Mouse (Mus musculus) B cell, adult 67 days (primary cell): Measurements from ENCODE around the gene Rabep1. TPM values are rescaled to one million over a fixed set of nuclear protein-coding genes. Genes with fewer than 3 reads are reported as not detected.

ENCODE experiments used
- total RNA-seq, 2 experiments: library from RNA; stranded (reverse); gene quantifications; 4 replicates each; pipeline ENCODE4 v1.2.4; 2023

The Rabep1 gene
- total RNA-seq: 10 to 100 TPM; 57.1 to 57.7 TPM

DNA sequence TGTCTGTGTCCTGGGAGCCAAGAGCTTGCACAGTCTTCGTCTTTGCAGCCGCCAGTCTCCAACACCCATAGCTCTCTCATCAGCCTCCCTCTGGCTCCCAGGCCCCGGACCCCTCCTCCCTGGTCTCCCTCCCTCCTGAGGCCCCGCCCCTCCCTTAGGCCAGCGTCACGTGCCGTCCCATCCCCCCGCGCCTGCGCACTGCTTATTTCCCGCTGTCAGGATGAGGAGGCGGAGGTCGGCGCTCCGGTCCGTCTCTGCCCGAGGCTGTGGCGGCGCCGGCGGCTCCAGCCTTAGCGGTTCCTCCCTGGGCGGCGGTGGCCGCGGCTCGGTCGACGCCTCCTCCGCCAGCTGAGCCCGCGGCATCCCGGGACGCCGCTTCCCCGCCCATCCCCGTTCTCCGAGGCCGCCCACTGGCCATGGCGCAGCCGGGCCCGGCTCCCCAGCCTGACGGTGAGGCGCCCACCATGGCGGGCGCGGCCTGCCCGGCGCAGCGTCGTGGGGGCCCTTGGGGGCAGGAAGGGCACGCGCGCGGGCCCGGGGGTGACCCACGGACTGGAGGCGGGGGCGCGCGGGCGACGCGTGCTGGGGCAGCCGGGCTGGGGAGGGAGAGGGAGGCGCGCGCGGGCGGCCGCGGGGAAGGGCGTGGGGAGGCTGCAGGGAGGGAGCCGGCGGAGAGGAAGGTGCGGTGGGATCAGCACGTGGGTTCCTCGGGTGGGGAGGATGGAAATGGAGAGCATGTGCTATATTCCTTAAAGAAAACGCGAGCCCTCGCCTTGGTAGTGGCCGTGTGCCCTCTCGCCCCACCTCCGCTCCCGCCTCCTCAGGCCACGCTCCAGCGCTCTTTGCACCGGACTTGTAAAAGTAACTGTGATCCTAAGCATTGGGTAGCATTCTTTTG, at the start of gene Rabep1:
Gene Rabep1 (plus strand): TSS at position 220 of the 898 bp plus-strand sequence.

GRCm38 (mm10) chr11:70812365-70812764, 32.2 kb upstream of the Rabep1 start, which contains the start of gene Scimp:
Gene Scimp (minus strand): TSS chr11:70812586.

GRCm38 (mm10) chr11:70969821-70970559, 125.4 kb downstream of the Rabep1 start, which contains the start of the genes Nup88 and Rpain:
Gene Nup88 (minus strand): TSS chr11:70969973.
Gene Rpain (plus strand): TSS chr11:70970213.

GRCm38 (mm10) chr11:70982557-70983228, 138.1 kb downstream of the Rabep1 start, which contains the start of gene C1qbp:
Gene C1qbp (minus strand): TSS chr11:70983026.

Other genes with a start within 250 kb of the Rabep1 start
- gene 4930544D05Rik, start 228.9 kb upstream of the Rabep1 start, total RNA-seq: not detected
- 1 to 10 TPM in 1 of 2 experiments, not detected in 1; 1.2 TPM for gene Chrne, start 225.6 kb upstream of the Rabep1 start, total RNA-seq
- not detected for gene Gp1ba, start 205.7 kb upstream of the Rabep1 start, total RNA-seq
- 100 to 1,000 TPM; 242 to 251 TPM for gene Rnf167, start 197.5 kb upstream of the Rabep1 start, total RNA-seq
- 10 to 100 TPM; 69.1 to 77.2 TPM for gene Slc25a11, start 197.3 kb upstream of the Rabep1 start, total RNA-seq
- gene Pfn1, start 190.1 kb upstream of the Rabep1 start, total RNA-seq: 1,000 to 10,000 TPM; 1,404 to 1,507 TPM
- 10 to 100 TPM; 36.4 to 41.4 TPM for gene Eno3, start 187.6 kb upstream of the Rabep1 start, total RNA-seq
- gene Spag7, start 175.4 kb upstream of the Rabep1 start, total RNA-seq: 10 to 100 TPM; 50.3 to 51.9 TPM
- 10 to 100 TPM; 68.6 to 69.9 TPM for gene Camta2, start 156.7 kb upstream of the Rabep1 start, total RNA-seq
- 1 to 10 TPM; 2.0 to 2.2 TPM for gene Inca1, start 144.6 kb upstream of the Rabep1 start, total RNA-seq
- 10 to 100 TPM; 33.4 to 36.3 TPM for gene Kif1c, start 144.2 kb upstream of the Rabep1 start, total RNA-seq
- 1 to 10 TPM; 1.8 to 5.4 TPM for gene Zfp3, start 80.6 kb upstream of the Rabep1 start, total RNA-seq
- gene Scimp, start 32.2 kb upstream of the Rabep1 start, total RNA-seq: 10 to 100 TPM; 28.9 to 29.8 TPM
- 100 to 1,000 TPM; 109 to 131 TPM for gene Nup88, start 125.2 kb downstream of the Rabep1 start, total RNA-seq
- gene Rpain, start 125.4 kb downstream of the Rabep1 start, total RNA-seq: 10 to 100 TPM; 56.6 to 60.3 TPM
- gene C1qbp, start 138.2 kb downstream of the Rabep1 start, total RNA-seq: 10 to 100 TPM; 79.5 to 82.5 TPM
- 10 to 100 TPM; 34.5 to 41.6 TPM for gene Dhx33, start 159.7 kb downstream of the Rabep1 start, total RNA-seq
- gene Mis12, start 174.8 kb downstream of the Rabep1 start, total RNA-seq: 10 to 100 TPM; 13.4 to 19.7 TPM
- gene Derl2, start 175.1 kb downstream of the Rabep1 start, total RNA-seq: 10 to 100 TPM; 30.2 to 33.7 TPM
- not detected for gene 6330403K07Rik, start 188.7 kb downstream of the Rabep1 start, total RNA-seq